Mouse (Mus musculus): ENCODE measurements around the gene Mxra7.

Mxra7 gene

GRCm38 (mm10) chr11:116784221-116784620 is 43.6 kb downstream of the Mxra7 start:
- DNase-seq (ENCODE audit: low spot score in 2 of 2), result no peak

GRCm38 (mm10) chr11:116782737-116783145 is 45.1 kb downstream of the Mxra7 start:
- DNase-seq (ENCODE audit: low spot score in 2 of 2), result no peak

- DNase-seq (ENCODE audit: low spot score in 2 of 2), result no peak
These were observed 52.4 kb downstream of the Mxra7 start, which contains the start of gene St6galnac1 for GRCm38 (mm10) chr11:116775407-116775806. TSS of gene St6galnac1 (minus strand) at chr11:116775507.

- no peak for DNase-seq (ENCODE audit: low spot score in 2 of 2)
These were observed 54.6 kb downstream of the Mxra7 start for GRCm38 (mm10) chr11:116773205-116773604.

- DNase-seq (ENCODE audit: low spot score in 2 of 2), result no peak
These were observed 58.0 kb downstream of the Mxra7 start for GRCm38 (mm10) chr11:116769873-116770272.

GRCm38 (mm10) chr11:116764946-116765345 is 62.9 kb downstream of the Mxra7 start:
- DNase-seq (ENCODE audit: low spot score in 2 of 2), result no peak

GRCm38 (mm10) chr11:116764346-116764745 is 63.5 kb downstream of the Mxra7 start:
- no peak for DNase-seq (ENCODE audit: low spot score in 2 of 2)

- no peak for DNase-seq (ENCODE audit: low spot score in 2 of 2)
These were observed 72.7 kb downstream of the Mxra7 start for GRCm38 (mm10) chr11:116755191-116755590.

- no peak for DNase-seq (ENCODE audit: low spot score in 2 of 2)
These were observed 74.0 kb downstream of the Mxra7 start for GRCm38 (mm10) chr11:116753674-116754470.

Measured in urinary bladder, postnatal 4 days (tissue).